Mouse (Mus musculus): ENCODE measurements around the gene Asb14.

- no peak for TF ChIP-seq CHD2 (IDR thresholded peaks at IDR 0.05; ENCODE audit: low read depth, low read length)
- TF ChIP-seq HCFC1 (IDR thresholded peaks at IDR 0.05; ENCODE audit: borderline replicate concordance, insufficient read depth, low read length) = no peak
- no peak for TF ChIP-seq ZC3H11A (IDR thresholded peaks at IDR 0.05; ENCODE audit: borderline replicate concordance, low read depth, low read length)
Measured at GRCm38 (mm10) chr14:26867356-26867755, 27.0 kb upstream of the Asb14 start.
